Mouse (Mus musculus) liver, embryonic 11.5 days (tissue): ENCODE measurements around the gene Hhipl1. TPM values are rescaled to one million over a fixed set of nuclear protein-coding genes. Genes with fewer than 3 reads are reported as not detected.

Source experiments
- ATAC-seq: fragments of 200-750 bp; cut with Nextera tagmentation; replicated peaks from 2 replicates; pipeline ENCODE4 v1.8.0; 2017; ENCODE audit warnings: moderate number of reproducible peaks, mild to moderate bottlenecking, moderate TSS enrichment, moderate library complexity; ENCODE audit not compliant: low FRiP score
- DNase-seq: peaks from one replicate; pipeline ENCODE4 v3.0.0-alpha.2; 2017; ENCODE audit warnings: low spot score
- H3K27ac ChIP-seq: fragments of 300-500 bp; sonication (generic); 2 replicates; pipeline ENCODE4 v1.5.1; 2014; ENCODE audit warnings: mild to moderate bottlenecking, low read depth, low read length, control low read depth
- H3K27me3 ChIP-seq: fragments of 300-500 bp; sonication (generic); replicated peaks from 2 replicates; pipeline ENCODE4 v1.6.1; 2014; ENCODE audit warnings: low read length, mixed read lengths; ENCODE audit not compliant: control insufficient read depth, insufficient read depth
- H3K36me3 ChIP-seq: fragments of 300-500 bp; sonication (generic); 2 replicates; pipeline ENCODE4 v1.6.1; 2014; ENCODE audit warnings: mild to moderate bottlenecking, low read length, moderate library complexity, mixed read lengths; ENCODE audit not compliant: control insufficient read depth, insufficient read depth
- H3K4me1 ChIP-seq: fragments of 300-500 bp; sonication (generic); replicated peaks from 2 replicates; pipeline ENCODE4 v1.6.1; 2014; ENCODE audit warnings: low read length, mixed read lengths; ENCODE audit not compliant: control insufficient read depth, insufficient read depth
- H3K4me2 ChIP-seq: fragments of 300-500 bp; sonication (generic); 2 replicates; pipeline ENCODE4 v1.6.1; 2014; ENCODE audit warnings: mild to moderate bottlenecking, control low read depth, moderate library complexity
- H3K4me3 ChIP-seq: fragments of 300-500 bp; sonication (generic); 2 replicates; pipeline ENCODE4 v1.5.1; 2014; ENCODE audit warnings: low read depth, low read length, control low read depth
- H3K9ac ChIP-seq: fragments of 300-500 bp; sonication (generic); 2 replicates; pipeline ENCODE4 v1.6.1; 2014; ENCODE audit warnings: low read depth, low read length, control low read depth
- H3K9me3 ChIP-seq: fragments of 300-500 bp; sonication (generic); 2 replicates; pipeline ENCODE4 v1.6.1; 2016; ENCODE audit warnings: low read length, inconsistent platforms, mixed read lengths; ENCODE audit not compliant: control insufficient read depth
- WGBS: fragments of 180-500 bp; shearing (Covaris S2); extraction: QIAGEN DNeasy Blood & Tissue Kit; methylation state at CpG from one replicate; pipeline ENCODE4 v1.1.7; 2014; 5-methylcytosine and 5-hydroxymethylcytosine counted together
- polyA plus RNA-seq: library from polyadenylated mRNA; unstranded; fragments of >200 nt; fragmentation: Nextera tagmentation; extraction: Ambion mirVana; gene quantifications from 2 replicates; pipeline ENCODE4 v1.2.1, GENCODE M21; 2014

The Hhipl1 gene
- polyA plus RNA-seq, 1 experiment from 2014 or later, result not detected

GRCm38 (mm10) chr12:108288127-108288880 lies 17.8 kb upstream of the Hhipl1 start:
- Histone ChIP-seq H3K36me3 (no peaks in the 10 kb centered on the region), H3K4me3 (no peak overlapping the region), H3K4me2 (no peak overlapping the region), H3K27ac (no peak overlapping the region), H3K4me1 (peaks cover 11% of the 10 kb centered on the region), H3K9ac (no peak overlapping the region), H3K9me3 (no peaks in the 10 kb centered on the region), H3K27me3 (no peaks in the 10 kb centered on the region)
- DNase-seq (no peak), ATAC-seq (no peak)
- 77% methylated on average over 19 of the region's 19 CpGs for WGBS

GRCm38 (mm10) chr12:108292419-108292818 lies 13.7 kb upstream of the Hhipl1 start:
- DNase-seq, result no peak
- peak overlapping the region; percentile 50 for H3K4me2 ChIP-seq

DNA sequence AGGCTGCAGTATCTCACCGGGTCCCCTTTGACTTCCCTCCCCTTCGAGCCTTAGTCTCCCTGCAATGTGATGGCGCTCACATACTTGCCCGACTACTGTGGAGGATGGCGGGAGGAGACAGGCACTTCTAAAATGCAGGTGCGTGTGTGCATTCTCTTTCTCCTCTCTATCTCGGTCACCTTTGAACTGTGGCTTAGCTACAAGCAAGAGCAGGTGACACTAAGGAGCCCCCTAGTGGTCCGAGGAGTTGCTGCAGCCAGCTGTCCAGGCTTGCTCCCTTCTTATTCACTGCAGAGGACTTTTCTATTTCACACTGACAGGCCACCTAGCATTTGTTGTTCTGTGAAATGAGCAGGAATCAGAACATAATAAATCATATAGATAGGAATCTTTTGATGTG lies 13.1 kb upstream of the Hhipl1 start:
- Histone ChIP-seq H3K4me2 (peak overlapping the region; percentile 50), H3K36me3 (no peaks in the 10 kb centered on the region), H3K4me3 (no peak overlapping the region), H3K27me3 (no peaks in the 10 kb centered on the region), H3K27ac (no peak overlapping the region), H3K9me3 (no peaks in the 10 kb centered on the region), H3K9ac (no peak overlapping the region), H3K4me1 (peaks cover 3% of the 10 kb centered on the region; the same call in 1 of the 2 replicates)
- DNase-seq (no peak), ATAC-seq (peak; percentile 70)
- 2% methylated on average over 8 of the region's 8 CpGs for WGBS

More at GRCm38 (mm10) chr12:108292419-108292818, 13.7 kb upstream of the Hhipl1 start:
- H3K27me3 ChIP-seq, result no peaks in the 10 kb centered on the region
- H3K4me3 ChIP-seq, result no peak overlapping the region
- H3K9ac ChIP-seq, result no peak overlapping the region
- H3K4me1 ChIP-seq, result peaks cover 3% of the 10 kb centered on the region; the same call in 1 of the 2 replicates
- ATAC-seq, result peak; percentile 68
- H3K36me3 ChIP-seq, result no peaks in the 10 kb centered on the region
- H3K27ac ChIP-seq, result no peak overlapping the region
- no peaks in the 10 kb centered on the region for H3K9me3 ChIP-seq
- 7% methylated on average over 9 of the region's 9 CpGs for WGBS

DNA sequence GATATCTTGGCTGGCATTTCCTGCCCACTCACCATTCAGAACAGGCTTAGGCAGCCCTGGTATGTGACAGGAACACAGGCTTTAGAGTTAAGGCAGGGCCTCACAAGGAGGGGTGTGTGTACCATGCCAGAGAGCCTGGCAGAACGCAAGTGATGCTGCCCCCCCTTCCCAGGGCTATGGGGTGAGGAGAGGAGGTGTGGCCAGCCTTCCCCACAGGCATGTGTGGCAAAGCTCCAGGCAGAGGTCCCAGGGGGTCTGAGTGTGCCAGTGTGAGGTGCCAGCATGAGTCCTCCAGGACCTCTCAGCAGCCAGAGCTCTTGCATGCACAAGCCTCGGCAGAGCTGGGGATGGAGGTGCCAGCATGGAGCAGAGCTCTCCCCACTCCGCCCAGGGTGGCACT lies 11.4 kb upstream of the Hhipl1 start:
- Histone ChIP-seq H3K4me3 (no peak overlapping the region), H3K9me3 (no peaks in the 10 kb centered on the region), H3K9ac (no peak overlapping the region), H3K4me2 (no peak overlapping the region), H3K27me3 (no peaks in the 10 kb centered on the region), H3K27ac (no peak overlapping the region), H3K36me3 (no peaks in the 10 kb centered on the region), H3K4me1 (peaks cover 3% of the 10 kb centered on the region; the same call in 1 of the 2 replicates)
- 67% methylated on average over 3 of the region's 3 CpGs for WGBS
- DNase-seq, result no peak
- no peak for ATAC-seq

GRCm38 (mm10) chr12:108297033-108297432 lies 9.0 kb upstream of the Hhipl1 start:
- Histone ChIP-seq H3K4me2 (no peak overlapping the region), H3K4me1 (peaks cover 3% of the 10 kb centered on the region; the same call in 1 of the 2 replicates), H3K27ac (no peak overlapping the region), H3K4me3 (no peak overlapping the region), H3K36me3 (no peaks in the 10 kb centered on the region), H3K27me3 (no peaks in the 10 kb centered on the region), H3K9ac (no peak overlapping the region), H3K9me3 (no peaks in the 10 kb centered on the region)
- 70% methylated on average over 6 of the region's 6 CpGs for WGBS
- DNase-seq (no peak), ATAC-seq (no peak)

- Histone ChIP-seq H3K4me2 (no peak overlapping the region), H3K27ac (no peak overlapping the region), H3K36me3 (no peaks in the 10 kb centered on the region), H3K4me3 (no peak overlapping the region), H3K4me1 (no peaks in the 10 kb centered on the region; the same call in 1 of the 2 replicates), H3K9ac (no peak overlapping the region), H3K9me3 (no peaks in the 10 kb centered on the region), H3K27me3 (peaks cover 21% of the 10 kb centered on the region)
- ATAC-seq (no peak), DNase-seq (no peak)
- 80% methylated on average over 6 of the region's 6 CpGs for WGBS
Observed at GRCm38 (mm10) chr12:108301006-108301405, 5.1 kb upstream of the Hhipl1 start.

DNA sequence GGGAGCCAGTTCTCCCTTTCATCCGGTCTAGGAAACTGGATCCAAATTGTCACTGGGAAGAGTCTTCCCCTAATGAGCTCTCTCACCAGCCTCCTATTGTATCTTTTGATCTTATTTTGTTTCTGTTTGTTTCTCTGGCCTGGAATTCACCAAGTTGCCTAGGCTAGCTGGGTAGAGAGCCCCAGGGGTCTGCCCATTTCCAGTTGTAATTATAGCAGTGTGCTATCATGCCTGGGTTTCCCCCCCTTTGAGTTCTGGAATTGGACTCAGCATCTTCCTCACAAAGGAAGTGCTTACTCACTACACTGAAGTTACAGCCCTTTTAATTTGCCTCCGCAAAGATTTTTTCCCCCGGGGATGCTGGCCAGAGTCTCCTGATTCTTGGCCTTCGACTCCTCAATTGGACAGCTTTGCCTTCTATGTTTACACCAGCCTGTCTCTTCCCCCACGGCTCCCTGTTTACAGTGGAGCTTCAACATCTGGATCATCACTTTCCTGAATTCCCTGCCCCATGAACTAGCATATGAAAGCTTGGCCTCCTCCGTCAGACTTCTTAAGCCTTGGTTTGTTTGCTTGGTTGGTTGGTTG lies 2.2 kb upstream of the Hhipl1 start:
- DNase-seq, result no peak
- H3K4me2 ChIP-seq, result no peak overlapping the region
- 55% methylated on average over 6 of the region's 6 CpGs for WGBS

DNA sequence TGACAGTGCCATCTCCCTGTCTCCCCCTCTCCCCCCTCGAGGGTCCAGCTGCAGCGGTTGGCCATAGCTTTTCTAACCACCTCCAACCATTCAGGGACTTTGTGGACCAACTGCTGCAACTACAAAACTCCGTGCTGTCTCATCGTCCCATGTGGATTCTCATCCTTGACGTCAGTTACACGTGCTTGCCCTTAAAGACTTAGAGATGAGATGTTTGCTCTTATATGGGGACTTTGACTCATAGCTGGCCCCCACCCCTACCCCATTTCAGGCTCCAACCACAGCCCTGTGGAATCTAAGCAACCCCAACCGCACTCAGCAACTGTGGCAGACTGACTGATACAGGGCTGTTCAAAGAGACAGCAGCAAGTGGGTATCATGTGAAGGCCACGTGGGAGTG lies 898 bp upstream of the Hhipl1 start:
- Histone ChIP-seq H3K4me1 (no peaks in the 10 kb centered on the region; the same call in 1 of the 2 replicates), H3K27ac (no peak overlapping the region), H3K9me3 (no peaks in the 10 kb centered on the region), H3K9ac (no peak overlapping the region), H3K36me3 (no peaks in the 10 kb centered on the region), H3K4me3 (no peak overlapping the region), H3K4me2 (no peak overlapping the region), H3K27me3 (peaks cover 44% of the 10 kb centered on the region)
- DNase-seq, result no peak
- ATAC-seq, result no peak
- WGBS, result 59% methylated on average over 8 of the region's 8 CpGs

More for the DNA sequence above, 2.2 kb upstream of the Hhipl1 start:
- ATAC-seq, result no peak
- H3K9me3 ChIP-seq, result no peaks in the 10 kb centered on the region
- H3K27me3 ChIP-seq, result peaks cover 44% of the 10 kb centered on the region
- no peaks in the 10 kb centered on the region; the same call in 1 of the 2 replicates for H3K4me1 ChIP-seq
- H3K36me3 ChIP-seq, result no peaks in the 10 kb centered on the region
- no peak overlapping the region for H3K9ac ChIP-seq
- H3K27ac ChIP-seq, result no peak overlapping the region
- no peak overlapping the region for H3K4me3 ChIP-seq
